Mouse (Mus musculus) midbrain, embryonic 13.5 days (tissue): Measurements from ENCODE around the gene Slc22a15. TPM values are rescaled to one million over a fixed set of nuclear protein-coding genes. Genes with fewer than 3 reads are reported as not detected.

Experiments used
- polyA plus RNA-seq: library from polyadenylated mRNA; unstranded; fragments of >200 nt; fragmentation: Nextera tagmentation; extraction: Ambion mirVana; gene quantifications from 2 replicates; pipeline ENCODE4 v1.2.1, GENCODE M21; 2015

Slc22a15 gene
- polyA plus RNA-seq, 1 experiment from 2014 or later = 8.2 TPM

Other genes with a start within 250 kb of the Slc22a15 start
- 0.35 TPM in 2 replicates for gene Mab21l3, start 75.5 kb downstream of the Slc22a15 start, polyA plus RNA-seq
- 86.9 and 98.1 TPM in 2 replicates for gene Nhlh2, start 85.6 kb upstream of the Slc22a15 start, polyA plus RNA-seq
- gene Casq2, start 162.0 kb upstream of the Slc22a15 start, polyA plus RNA-seq = 0.19 and 0.31 TPM in 2 replicates